Mouse (Mus musculus): Measurements from ENCODE around the gene Ttc21b. TPM values are rescaled to one million over a fixed set of nuclear protein-coding genes. Genes with fewer than 3 reads are reported as not detected.

Gene Ttc21b
- 12.3 and 12.4 TPM in 2 replicates for polyA plus RNA-seq (2015; fragmentation: Nextera tagmentation; extraction: Ambion mirVana)

DNA sequence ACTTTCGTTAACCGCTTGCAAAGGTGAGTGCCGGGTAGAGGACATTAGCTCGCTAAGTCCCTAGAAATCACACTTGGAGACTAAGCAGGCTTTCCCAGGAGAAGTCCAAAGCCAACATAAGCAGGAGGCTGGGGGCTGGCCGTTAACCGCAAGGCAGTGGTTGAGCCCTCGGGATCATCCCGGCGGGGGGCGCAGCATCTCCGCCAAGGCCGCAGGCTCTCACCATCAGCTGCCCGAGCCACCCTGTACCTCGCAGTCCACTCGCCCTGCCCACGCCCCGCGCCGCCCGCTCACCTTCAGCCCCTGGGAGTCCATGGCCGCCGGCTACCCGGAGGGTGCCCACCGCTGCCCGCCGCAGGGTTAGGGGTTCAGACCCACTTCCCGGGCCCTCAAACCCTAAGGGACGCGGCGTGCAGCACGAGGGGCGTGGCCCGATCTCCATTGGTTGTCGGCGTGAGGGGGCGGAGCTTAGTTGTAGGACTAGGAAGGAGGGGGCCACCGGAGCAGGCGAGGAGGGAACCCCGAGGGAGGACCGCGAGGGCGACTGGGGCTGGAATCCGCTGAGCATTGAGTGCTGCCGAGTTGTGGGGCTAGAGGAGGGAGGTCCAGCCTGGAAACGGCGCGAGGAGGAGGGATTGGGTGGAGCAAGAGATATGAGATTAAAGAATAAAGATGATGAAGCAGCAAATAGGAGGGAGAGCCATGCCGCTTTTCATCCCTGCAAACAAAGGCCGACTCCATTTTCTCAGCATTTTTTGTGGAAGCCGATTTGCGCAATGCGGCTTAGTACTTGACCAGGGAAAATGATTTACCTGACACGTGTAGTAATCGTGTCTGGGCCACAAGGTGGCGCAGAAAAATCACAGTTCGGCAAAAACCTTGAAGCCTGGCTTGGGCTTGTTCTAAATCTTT is at the start of gene Ttc21b:
Ttc21b (minus strand) TSS at position 398 of the 912 bp plus-strand sequence.
- H3K4me3 ChIP-seq (replicated peaks) = peak within 1 kb of the TSS; percentile 78
- H3K27me3 ChIP-seq (replicated peaks) = no peaks in the 10 kb centered on the region
- WGBS = under 1% methylated on average over 56 of the region's 56 CpGs
- H3K9ac ChIP-seq (replicated peaks) = peak within 1 kb of the TSS; percentile 72
- peak within 1 kb of the TSS; percentile 63 for H3K4me2 ChIP-seq
- H3K27ac ChIP-seq (replicated peaks) = peak within 1 kb of the TSS; percentile 94
- peaks cover 18% of the 10 kb centered on the region for H3K4me1 ChIP-seq
- peak; percentile 99 for ATAC-seq (ENCODE audit: low FRiP score)
- peaks cover 10% of the 10 kb centered on the region; the same call in 1 of the 2 replicates for H3K36me3 ChIP-seq
- H3K9me3 ChIP-seq (replicated peaks) = no peaks in the 10 kb centered on the region

- Histone ChIP-seq H3K27ac (replicated peaks) (no peak overlapping the region), H3K36me3 (peaks cover 23% of the 10 kb centered on the region), H3K4me3 (replicated peaks) (no peak overlapping the region), H3K27me3 (replicated peaks) (no peaks in the 10 kb centered on the region), H3K4me1 (no peaks in the 10 kb centered on the region), H3K9me3 (replicated peaks) (no peaks in the 10 kb centered on the region), H3K9ac (replicated peaks) (no peak overlapping the region), H3K4me2 (no peak overlapping the region)
- WGBS = 78% methylated on average over 3 of the region's 3 CpGs
- no peak for ATAC-seq (ENCODE audit: low FRiP score)
Measured at GRCm38 (mm10) chr2:66272551-66272950, 16.1 kb upstream of the Ttc21b start.

DNA sequence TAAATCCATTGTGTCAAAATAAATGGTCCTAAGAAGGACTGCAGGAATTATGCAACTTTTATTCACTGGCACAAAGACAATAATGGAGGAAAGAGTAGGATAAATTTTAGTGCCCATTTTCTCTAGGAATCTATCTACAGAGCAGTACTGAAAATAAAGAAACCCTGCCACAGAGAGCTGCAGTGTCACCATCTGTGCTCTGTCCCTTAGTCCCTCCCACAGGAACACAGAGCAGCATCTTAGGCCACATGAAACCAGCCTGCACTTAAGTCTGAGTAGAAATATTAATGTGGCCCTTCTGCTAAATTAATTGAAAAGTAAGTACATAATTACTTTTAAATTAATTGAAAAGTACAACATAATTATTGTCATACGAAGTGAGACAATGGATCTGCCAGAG is 12.4 kb downstream of the Ttc21b start:
- Histone ChIP-seq H3K36me3 (peaks cover 40% of the 10 kb centered on the region), H3K27me3 (replicated peaks) (no peaks in the 10 kb centered on the region), H3K4me2 (no peak overlapping the region), H3K4me1 (no peaks in the 10 kb centered on the region), H3K27ac (replicated peaks) (no peak overlapping the region), H3K4me3 (replicated peaks) (no peak overlapping the region), H3K9ac (replicated peaks) (no peak overlapping the region), H3K9me3 (replicated peaks) (no peaks in the 10 kb centered on the region)
- WGBS = 73% methylated on average over 1 of the region's 1 CpGs
- no peak for ATAC-seq (ENCODE audit: low FRiP score)

GRCm38 (mm10) chr2:66240334-66240733 is 16.1 kb downstream of the Ttc21b start:
- 91% methylated on average over 1 of the region's 1 CpGs for WGBS
- Histone ChIP-seq H3K9me3 (replicated peaks) (no peaks in the 10 kb centered on the region), H3K36me3 (peaks cover 36% of the 10 kb centered on the region), H3K27ac (replicated peaks) (no peak overlapping the region), H3K4me2 (no peak overlapping the region), H3K4me1 (no peaks in the 10 kb centered on the region), H3K4me3 (replicated peaks) (no peak overlapping the region), H3K9ac (replicated peaks) (no peak overlapping the region), H3K27me3 (replicated peaks) (no peaks in the 10 kb centered on the region)
- ATAC-seq (ENCODE audit: low FRiP score) = no peak

DNA sequence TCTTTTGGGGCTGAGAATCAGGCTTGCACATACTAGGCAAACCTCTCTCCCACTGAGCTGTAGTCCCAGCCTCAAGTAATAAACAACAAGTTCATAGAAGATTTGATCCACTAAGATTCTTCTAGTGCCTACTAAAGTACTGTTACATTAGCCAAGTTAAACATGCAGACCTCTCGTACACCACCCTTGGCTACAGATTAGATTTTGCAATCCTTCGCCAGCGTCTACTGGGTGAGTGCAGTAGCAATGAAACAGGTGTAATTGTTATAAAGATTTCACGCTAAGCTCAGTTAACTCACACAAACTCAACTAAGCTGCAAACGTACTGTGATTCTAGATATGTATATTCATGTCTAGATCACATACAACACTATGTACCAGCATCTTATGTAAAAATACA is 17.5 kb downstream of the Ttc21b start:
- Histone ChIP-seq H3K4me3 (replicated peaks) (no peak overlapping the region), H3K9me3 (replicated peaks) (no peaks in the 10 kb centered on the region), H3K4me1 (no peaks in the 10 kb centered on the region), H3K27ac (replicated peaks) (no peak overlapping the region), H3K36me3 (peaks cover 38% of the 10 kb centered on the region), H3K27me3 (replicated peaks) (no peaks in the 10 kb centered on the region), H3K9ac (replicated peaks) (no peak overlapping the region), H3K4me2 (no peak overlapping the region)
- 90% methylated on average over 5 of the region's 5 CpGs for WGBS
- ATAC-seq (ENCODE audit: low FRiP score) = no peak

GRCm38 (mm10) chr2:66220954-66221353 is 35.5 kb downstream of the Ttc21b start:
- H3K4me3 ChIP-seq (replicated peaks) = no peak overlapping the region
- ATAC-seq (ENCODE audit: low FRiP score) = no peak
- peaks cover 38% of the 10 kb centered on the region for H3K36me3 ChIP-seq
- no peaks in the 10 kb centered on the region for H3K27me3 ChIP-seq (replicated peaks)
- H3K4me2 ChIP-seq = no peak overlapping the region
- H3K9me3 ChIP-seq (replicated peaks) = no peaks in the 10 kb centered on the region
- no peak overlapping the region for H3K9ac ChIP-seq (replicated peaks)
- no peak overlapping the region for H3K27ac ChIP-seq (replicated peaks)
- H3K4me1 ChIP-seq = no peaks in the 10 kb centered on the region
- 82% methylated on average over 7 of the region's 7 CpGs for WGBS

- H3K36me3 ChIP-seq = peaks cover 46% of the 10 kb centered on the region
- no peak overlapping the region for H3K4me2 ChIP-seq
Measured at GRCm38 (mm10) chr2:66209875-66210274, 46.5 kb downstream of the Ttc21b start.

GRCm38 (mm10) chr2:66209353-66209752 is 47.1 kb downstream of the Ttc21b start:
- Histone ChIP-seq H3K9ac (replicated peaks) (no peak overlapping the region), H3K4me1 (no peaks in the 10 kb centered on the region), H3K9me3 (replicated peaks) (no peaks in the 10 kb centered on the region), H3K4me3 (replicated peaks) (no peak overlapping the region), H3K27me3 (replicated peaks) (no peaks in the 10 kb centered on the region), H3K36me3 (peaks cover 46% of the 10 kb centered on the region), H3K27ac (replicated peaks) (no peak overlapping the region), H3K4me2 (no peak overlapping the region)
- WGBS = 98% methylated on average over 13 of the region's 13 CpGs
- no peak for ATAC-seq (ENCODE audit: low FRiP score)

More at GRCm38 (mm10) chr2:66209875-66210274, 46.5 kb downstream of the Ttc21b start:
- no peak overlapping the region for H3K4me3 ChIP-seq (replicated peaks)
- no peaks in the 10 kb centered on the region for H3K9me3 ChIP-seq (replicated peaks)
- no peak overlapping the region for H3K27ac ChIP-seq (replicated peaks)
- ATAC-seq (ENCODE audit: low FRiP score) = no peak
- H3K4me1 ChIP-seq = no peaks in the 10 kb centered on the region
- 74% methylated on average over 10 of the region's 10 CpGs for WGBS
- H3K9ac ChIP-seq (replicated peaks) = no peak overlapping the region
- H3K27me3 ChIP-seq (replicated peaks) = no peaks in the 10 kb centered on the region

- no peak for ATAC-seq (ENCODE audit: low FRiP score)
- Histone ChIP-seq H3K36me3 (peaks cover 45% of the 10 kb centered on the region), H3K4me3 (replicated peaks) (no peak overlapping the region), H3K27ac (replicated peaks) (no peak overlapping the region), H3K27me3 (replicated peaks) (no peaks in the 10 kb centered on the region), H3K4me1 (no peaks in the 10 kb centered on the region), H3K9me3 (replicated peaks) (no peaks in the 10 kb centered on the region), H3K4me2 (no peak overlapping the region), H3K9ac (replicated peaks) (no peak overlapping the region)
- 92% methylated on average over 2 of the region's 2 CpGs for WGBS
Measured at GRCm38 (mm10) chr2:66206796-66207195, 49.6 kb downstream of the Ttc21b start.

GRCm38 (mm10) chr2:66204218-66204617 is 52.2 kb downstream of the Ttc21b start:
- Histone ChIP-seq H3K9ac (replicated peaks) (no peak overlapping the region), H3K36me3 (peaks cover 60% of the 10 kb centered on the region), H3K4me2 (no peak overlapping the region), H3K27ac (replicated peaks) (no peak overlapping the region), H3K4me1 (no peaks in the 10 kb centered on the region), H3K4me3 (replicated peaks) (no peak overlapping the region), H3K27me3 (replicated peaks) (no peaks in the 10 kb centered on the region), H3K9me3 (replicated peaks) (no peaks in the 10 kb centered on the region)
- no peak for ATAC-seq (ENCODE audit: low FRiP score)
- WGBS = 99% methylated on average over 2 of the region's 2 CpGs

- WGBS = 59% methylated on average over 3 of the region's 3 CpGs
- Histone ChIP-seq H3K27ac (replicated peaks) (no peak overlapping the region), H3K4me2 (no peak overlapping the region), H3K4me3 (replicated peaks) (no peak overlapping the region), H3K9ac (replicated peaks) (no peak overlapping the region), H3K36me3 (peaks cover 42% of the 10 kb centered on the region), H3K4me1 (no peaks in the 10 kb centered on the region), H3K27me3 (replicated peaks) (no peaks in the 10 kb centered on the region), H3K9me3 (replicated peaks) (no peaks in the 10 kb centered on the region)
- no peak for ATAC-seq (ENCODE audit: low FRiP score)
Measured at GRCm38 (mm10) chr2:66200195-66200594, 56.2 kb downstream of the Ttc21b start.

- ATAC-seq (ENCODE audit: low FRiP score) = no peak
- no peak overlapping the region for H3K9ac ChIP-seq (replicated peaks)
- H3K9me3 ChIP-seq (replicated peaks) = no peaks in the 10 kb centered on the region
- no peak overlapping the region for H3K27ac ChIP-seq (replicated peaks)
- H3K27me3 ChIP-seq (replicated peaks) = no peaks in the 10 kb centered on the region
- H3K4me1 ChIP-seq = no peaks in the 10 kb centered on the region
- peaks cover 27% of the 10 kb centered on the region for H3K36me3 ChIP-seq
- WGBS = 80% methylated on average over 13 of the region's 13 CpGs
- H3K4me2 ChIP-seq = no peak overlapping the region
- H3K4me3 ChIP-seq (replicated peaks) = no peak overlapping the region
Measured at GRCm38 (mm10) chr2:66191691-66192100, 64.7 kb downstream of the Ttc21b start.
